Mouse (Mus musculus) ovary, postnatal 10 days (tissue): ENCODE results near the gene Nabp1.
"Not testable (repeated sequence)": the region's sequence is repeated elsewhere in the genome, so short reads cannot be mapped to it uniquely, and the experiment has no call there.

Source experiments
- DNase-seq: peaks from one replicate; pipeline ENCODE4 v3.0.0; 2022; ENCODE audit warnings: low spot score

Nabp1 gene

DNA sequence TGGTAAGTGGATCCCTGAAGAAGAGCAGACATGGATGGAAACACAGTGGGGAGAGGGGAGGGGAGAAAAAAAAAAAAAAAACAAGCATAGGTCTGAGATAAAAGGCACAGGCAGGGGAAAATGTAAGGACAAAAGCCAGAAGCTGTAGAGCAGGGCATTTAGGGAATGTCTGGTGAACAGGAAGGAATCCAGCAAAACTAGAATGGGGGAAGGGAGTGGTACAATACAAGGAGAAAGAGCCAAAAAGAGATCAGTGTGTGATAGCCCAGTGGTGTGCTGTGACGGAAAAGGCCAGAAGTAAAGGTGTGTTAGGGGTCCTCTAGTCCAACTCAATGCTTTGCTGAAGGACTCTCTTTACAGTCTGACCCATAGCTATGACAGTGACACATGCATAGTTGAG, 8.1 kb upstream of the Nabp1 start:
- DNase-seq: no peak

DNA sequence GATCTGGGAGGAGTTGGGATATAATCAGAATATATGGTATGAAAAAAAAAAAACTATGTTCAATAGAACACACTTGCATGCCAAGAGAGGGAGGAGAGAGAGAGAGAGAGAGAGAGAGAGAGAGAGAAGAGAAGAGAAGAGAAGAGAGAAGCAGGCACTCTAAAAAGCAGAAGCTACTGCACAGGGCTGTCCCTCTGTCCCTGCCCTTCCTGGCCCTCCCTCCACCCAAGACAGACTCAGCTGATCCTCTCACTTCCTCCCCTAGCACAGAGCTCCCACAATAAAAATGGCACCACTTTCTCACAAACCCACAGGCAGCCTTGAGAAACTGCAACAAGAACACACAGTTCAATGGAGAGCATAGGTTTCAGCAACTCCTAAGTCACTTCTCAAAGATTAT, 2.2 kb upstream of the Nabp1 start:
- no peak for DNase-seq

DNA sequence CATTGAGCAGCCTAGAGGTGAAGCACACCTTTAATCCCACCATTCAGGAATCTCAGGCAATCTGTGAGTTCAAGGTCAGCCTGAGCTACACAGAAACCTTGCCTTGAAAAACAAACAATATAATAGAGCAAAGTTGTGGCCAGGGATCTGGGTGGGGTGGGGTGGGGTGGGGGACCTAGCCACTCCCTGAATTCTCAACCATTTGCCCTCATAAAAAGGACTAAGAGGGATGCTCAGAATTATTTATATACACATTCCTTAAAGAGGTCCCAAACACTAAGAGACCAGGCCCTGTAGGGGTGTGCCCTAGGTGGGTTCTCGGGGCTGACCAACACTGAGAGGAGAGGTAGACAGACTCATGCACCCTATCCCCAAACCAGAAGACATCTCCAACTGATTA, 1.5 kb upstream of the Nabp1 start:
- DNase-seq: no peak

DNA sequence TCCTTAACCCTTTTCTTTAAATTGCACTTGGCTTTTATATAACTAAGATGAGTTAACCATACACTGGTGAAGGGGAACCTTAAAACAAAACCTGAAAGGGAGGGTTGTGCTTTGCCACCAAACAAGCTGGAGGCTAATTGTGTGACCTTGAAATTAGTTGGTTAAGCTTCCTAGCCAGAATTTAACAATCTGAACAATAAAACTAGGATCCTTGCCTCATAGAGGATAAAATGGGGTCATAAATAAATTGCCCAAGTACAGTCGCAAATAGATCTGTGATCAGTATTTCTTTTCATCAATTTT, 753 bp upstream of the Nabp1 start:
- DNase-seq: no peak

DNA sequence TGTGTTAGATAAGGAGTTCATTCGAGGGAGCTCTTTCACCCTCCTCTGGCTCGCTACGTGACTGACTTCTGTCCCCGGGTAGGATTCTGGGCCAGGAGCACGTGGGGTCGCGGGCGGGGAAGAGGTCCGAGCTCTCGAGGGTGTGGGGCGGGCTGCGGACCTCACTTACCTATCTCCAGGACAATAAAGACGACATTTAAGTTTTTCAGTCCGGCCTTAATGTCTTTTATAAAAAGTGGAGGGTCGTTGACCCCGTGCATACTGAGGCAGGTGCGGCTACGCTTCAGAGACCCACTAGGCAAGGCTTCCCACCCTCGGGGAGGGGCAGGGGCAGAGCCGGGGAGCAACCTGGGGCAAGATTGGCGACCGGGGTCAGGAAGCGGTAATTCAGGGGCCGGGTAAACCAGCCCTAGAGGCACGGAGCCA, 556 bp downstream of the Nabp1 start:
- peak; percentile 8 for DNase-seq

DNA sequence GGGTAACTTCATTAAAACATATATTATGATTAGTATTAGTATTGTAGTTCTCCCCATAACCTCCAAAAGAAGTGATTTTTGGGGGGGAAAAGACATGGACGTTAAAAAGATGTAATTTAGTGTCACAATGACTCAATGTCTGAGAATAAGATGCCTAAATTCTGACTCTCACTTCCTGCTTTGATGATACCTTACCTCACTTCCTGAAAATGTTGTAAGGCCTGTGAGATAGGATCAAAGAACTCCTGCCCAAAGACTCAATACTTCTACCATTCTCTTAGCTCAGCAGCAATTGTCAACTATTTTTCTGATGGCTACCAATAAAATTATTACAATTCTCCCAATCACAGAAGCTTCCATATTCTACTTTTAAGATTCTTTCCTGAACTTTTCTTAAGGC, 1.8 kb downstream of the Nabp1 start:
- no peak for DNase-seq

DNA sequence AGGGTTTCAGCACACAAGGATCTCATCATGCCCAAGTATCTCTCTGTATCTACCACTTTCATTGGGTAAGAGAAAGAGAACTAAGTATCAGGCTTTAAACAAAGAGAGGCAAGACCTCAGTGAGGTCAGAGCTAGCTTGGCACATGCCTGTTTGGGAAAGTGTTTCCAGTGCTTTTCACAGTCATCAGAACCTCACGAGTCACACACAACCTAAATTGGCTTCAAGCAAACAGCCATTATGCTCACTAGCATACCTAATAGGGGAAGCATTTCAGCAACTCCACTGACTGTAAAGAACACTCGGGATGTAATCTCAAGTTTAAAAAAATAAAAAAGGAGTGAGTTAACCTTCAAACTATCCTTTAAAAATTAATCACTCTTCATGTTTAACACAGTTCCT, 10.1 kb downstream of the Nabp1 start:
- DNase-seq: no peak

DNA sequence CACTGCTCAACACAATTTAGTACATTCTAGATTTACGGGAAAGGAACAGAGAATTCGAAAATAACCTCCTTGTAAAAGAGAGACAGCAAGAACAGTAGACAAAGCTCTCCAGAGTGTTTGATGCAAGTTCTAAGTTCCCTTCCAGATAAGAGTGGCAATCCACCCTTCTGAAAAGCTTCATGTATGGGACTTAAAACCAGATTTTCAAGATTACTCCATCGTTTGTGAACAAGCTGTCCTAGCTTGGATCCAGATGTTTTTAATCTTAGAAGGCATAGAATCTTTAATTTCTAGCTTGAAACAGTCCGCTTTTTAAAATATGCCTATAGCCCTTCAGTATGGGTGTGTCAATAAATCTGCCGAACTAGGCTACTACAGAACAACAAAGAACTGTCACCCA, 11.0 kb downstream of the Nabp1 start:
- no peak for DNase-seq

DNA sequence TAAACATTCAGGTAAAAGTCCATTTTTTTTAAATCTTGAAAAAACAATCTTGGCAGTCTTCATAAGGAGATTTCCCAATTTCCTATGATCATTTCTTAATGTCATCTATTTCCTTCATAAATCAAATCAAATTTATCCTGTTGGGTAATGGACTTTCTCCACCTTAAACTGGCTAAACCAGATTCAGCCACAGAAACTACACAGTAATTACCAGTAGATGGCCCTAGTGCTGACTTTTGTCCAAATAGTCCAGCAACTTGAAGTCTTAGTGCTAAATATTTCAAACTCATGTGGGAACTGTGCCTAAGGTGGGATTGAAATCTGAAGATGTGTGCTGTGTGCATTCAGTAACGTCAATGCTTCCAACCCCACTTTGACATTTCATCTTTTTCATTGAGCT, 11.8 kb downstream of the Nabp1 start:
- DNase-seq: no peak

DNA sequence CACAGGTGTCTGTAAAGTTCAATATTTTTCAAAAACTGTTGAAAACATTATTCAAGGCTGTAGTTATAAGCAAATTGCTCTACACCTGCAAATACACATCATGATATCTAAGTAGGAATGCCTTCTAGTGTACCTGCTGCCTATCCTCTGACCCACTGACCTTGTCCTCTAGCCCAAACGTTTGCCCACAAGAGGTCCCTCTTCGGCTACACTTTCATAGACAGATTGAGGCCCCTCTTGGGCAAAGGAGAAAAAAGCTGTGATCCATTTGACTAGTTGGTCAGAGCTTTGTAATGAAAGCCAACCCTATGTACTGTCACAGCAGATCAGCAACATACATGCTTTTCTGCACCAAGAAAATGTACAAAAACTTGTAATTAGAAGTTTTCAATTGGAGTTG, 12.9 kb downstream of the Nabp1 start:
- no peak for DNase-seq

DNA sequence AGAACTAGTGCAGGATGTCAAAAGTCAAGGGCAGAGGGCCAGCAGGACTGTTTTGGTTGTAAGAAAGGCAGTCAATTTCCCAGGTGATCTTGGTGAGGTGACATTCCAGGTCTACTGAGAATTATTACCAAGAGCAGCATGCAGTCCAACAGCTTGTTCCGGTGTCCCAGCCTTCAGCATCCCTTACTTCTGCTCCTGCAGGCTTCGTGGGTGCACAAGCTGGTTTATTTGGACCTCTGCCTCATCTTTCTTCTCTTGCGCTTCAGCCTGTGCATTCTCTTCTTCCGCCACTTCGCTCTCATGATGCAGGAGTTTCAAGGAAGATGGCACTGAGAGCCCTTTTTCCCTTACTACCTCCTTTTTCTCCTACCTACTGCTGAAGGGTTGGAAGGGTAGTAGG, 15.2 kb downstream of the Nabp1 start:
- no peak for DNase-seq

DNA sequence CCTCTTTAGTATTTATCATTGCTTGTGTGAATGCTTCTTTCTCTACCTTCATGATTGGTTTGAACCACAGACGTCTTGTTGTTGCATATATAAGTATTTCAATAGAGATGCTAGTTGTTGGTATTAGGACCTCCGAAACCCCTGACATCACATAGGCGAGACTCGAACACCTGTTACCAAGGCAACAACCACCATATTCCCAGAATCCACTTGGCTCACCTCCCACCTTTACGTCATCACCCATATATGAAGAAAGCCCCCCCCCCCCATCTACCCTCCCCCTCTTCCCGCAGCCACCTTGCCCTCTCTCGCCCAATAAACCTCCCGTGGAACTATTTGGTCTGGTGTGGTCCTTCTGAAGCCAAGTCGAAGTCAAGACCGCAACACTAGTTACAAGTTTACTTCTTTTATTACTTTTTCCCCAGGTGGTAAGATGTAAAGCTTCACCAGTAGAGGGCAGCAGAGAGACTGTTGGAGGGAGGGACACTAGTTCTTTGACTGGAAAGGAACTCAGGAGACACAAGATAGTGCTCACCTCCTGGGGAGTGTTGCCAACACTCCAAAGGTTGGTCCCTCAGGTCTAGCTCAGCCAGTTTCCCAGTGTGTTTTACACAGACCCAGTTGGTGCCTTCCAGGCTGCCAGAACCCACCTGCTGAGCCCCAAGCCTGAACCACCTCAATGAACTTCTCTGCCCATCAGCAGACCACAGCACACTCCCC, 19.3 kb downstream of the Nabp1 start:
- DNase-seq: no peak

DNA sequence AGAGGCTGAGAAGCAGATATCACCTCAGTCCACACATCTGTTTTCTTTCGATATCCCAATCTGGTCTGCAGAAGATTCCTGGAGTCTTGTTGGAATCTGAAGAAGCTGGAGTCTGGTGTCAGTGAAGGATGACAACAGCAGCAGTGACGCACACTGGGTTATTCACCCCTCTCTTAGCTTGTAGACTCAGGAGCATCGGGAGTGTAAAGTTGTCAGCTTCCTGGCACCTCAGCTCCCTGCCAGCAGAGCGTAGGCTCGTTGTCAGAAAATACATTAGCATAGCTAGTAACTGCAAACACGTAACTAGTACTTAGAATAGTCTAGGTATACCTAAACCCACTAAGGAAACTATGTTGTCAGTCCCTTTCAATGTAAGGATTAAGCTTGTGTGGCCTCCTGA, 20.1 kb downstream of the Nabp1 start:
- DNase-seq: no peak

DNA sequence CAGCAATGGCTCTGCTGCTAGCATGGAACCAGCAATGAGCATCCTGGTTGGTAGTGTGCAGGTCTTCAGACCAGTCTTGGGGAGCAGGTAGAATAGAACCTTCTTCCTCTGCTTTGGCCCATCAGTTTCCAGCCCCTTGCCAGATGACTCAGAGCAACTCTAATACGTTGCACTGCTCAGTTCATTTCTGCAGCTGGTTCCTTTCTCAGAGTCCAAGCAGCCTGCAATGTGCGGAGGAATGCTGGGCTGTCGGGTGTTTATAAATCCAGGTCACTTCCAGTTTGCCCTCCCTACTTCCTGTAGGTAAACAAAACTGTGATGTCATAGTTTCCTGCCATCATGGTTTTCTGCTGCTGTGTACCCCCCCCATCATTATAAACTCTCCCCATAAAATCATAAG, 21.0 kb downstream of the Nabp1 start:
- no peak for DNase-seq

DNA sequence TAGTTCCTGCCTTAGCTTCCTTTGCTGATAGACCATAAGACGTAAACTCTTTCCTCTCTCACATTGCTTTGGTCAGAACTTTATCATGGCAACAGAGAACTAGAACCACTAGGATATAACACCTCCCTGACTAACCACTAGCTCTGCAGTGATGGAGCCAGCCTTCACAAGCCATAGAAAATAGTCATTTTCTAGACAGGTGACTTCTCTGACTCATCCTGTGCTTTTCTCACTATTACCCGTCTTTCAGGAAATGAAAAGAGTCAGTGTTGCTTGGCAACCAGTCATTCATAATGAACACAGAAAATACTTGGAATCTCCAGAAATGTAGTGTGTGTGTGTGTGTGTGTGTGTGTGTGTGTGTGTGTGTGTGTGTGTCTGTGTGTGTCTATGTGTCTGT, 29.4 kb downstream of the Nabp1 start:
- no peak for DNase-seq

DNA sequence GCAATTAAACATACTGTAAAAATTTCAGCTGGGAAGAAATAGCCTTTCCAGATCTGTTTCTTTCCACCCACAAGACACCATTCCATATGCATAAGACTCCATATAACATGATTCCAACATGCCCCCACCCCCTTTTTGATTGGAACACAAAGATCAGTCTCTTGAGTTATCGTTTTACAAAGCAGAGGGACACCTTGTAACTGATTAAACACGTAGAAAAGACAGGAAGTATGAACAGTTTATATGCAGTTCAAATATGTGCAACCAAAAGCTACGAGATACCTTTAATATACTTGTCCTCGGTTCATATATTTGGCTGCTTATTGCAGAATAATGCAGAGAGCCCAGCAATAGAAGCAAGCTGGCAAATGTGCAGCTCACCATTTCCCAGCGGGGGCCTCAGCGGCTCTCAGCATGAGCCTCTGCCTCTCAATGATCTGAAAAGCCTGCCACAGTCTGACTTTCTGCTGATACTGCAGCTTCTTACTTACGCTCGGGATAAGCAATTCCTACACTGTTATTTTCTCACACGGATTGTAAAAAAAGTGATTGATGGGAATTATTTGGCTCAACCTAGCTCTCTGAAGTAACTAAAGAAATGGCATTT, 32.3 kb downstream of the Nabp1 start:
- no peak for DNase-seq

DNA sequence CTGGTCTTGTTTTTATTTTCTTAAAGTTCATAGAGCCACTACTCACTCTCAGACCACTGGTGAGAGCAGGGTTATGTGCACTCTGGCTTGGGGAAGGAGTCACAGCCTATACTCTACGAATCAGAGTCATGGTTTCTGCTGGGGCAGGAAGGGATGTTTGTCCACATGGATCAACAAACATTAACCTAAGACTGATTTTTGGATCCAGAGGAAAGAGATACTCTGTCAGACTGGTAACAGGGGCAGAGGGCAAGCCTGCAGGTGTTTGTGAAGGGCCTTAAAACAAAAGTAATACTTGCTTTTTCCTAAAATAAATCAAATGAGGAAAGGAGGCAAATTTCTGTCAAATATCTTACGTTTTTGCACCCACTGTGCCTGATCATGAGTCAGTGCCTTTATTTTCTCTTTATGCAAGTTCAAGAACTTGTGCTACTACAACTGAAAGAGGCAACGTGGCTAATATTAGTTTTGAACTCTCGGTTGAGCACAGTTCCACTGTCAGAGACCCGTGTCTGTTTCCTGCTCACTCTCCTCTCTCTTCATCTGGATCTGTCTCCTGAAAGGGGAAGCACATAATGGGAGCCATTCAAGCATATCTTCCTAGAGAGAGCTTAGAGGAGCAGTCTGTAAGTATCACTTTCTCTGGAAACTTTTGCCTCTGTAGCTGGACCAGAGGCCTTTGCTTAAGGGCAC, 32.9 kb downstream of the Nabp1 start:
- DNase-seq: no peak

DNA sequence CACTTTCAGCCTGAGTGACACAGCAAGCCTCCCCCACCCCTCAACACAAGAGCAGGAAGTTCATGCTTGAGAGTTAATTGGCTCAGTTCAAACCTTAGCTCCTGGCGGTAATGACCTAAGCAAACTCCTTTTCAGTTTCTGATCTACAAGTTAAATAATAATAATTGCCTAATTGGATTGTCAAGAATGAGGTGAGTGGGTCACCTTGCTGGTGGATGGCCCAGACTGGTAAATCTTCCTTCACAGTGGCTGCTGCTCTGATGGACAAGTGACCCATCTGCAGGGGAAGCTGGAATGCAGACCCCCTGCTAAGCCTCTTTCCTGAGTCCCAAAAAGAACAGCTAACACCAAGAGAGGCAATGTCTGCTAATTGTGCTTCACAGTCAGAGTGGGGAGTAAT, 48.5 kb downstream of the Nabp1 start:
- DNase-seq: no peak

DNA sequence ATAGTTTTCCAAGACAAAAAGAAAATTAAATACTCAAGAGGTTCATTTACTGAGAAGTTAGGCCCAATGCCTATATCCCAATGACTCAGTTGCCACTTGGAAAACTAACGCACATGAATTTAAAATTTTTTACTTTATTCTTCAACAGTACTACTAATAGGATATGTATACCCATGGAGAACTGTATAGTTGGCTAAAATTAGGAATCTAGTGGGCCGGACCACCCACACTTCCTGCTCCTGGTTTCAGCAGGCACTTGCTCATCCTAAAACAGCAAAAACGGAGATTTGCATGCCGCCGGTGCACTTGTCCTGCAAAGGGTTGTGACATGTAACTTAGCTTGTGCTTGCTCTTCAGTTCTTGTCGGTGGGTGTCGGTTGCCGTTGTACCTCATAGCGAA, 51.9 kb downstream of the Nabp1 start:
- no peak for DNase-seq

DNA sequence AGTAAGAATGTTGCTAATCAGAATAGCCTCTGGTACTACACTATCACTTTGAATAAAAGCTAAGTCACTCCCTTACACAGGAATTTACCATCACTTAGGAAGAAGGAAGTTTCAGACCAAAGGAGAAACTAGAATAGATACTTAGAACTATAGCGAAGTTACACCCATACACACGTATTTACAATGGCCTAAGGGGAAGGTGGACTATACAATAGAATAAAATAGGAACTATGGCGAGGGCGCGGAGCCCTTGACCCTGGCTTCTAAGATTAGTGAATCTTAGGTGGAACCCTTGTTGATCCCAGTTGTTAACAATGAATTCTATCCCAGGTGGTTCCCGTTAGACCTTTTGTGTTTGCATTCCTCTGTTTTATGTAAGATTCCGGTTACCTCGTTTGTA, 57.2 kb downstream of the Nabp1 start:
- DNase-seq: not testable (repeated sequence)

DNA sequence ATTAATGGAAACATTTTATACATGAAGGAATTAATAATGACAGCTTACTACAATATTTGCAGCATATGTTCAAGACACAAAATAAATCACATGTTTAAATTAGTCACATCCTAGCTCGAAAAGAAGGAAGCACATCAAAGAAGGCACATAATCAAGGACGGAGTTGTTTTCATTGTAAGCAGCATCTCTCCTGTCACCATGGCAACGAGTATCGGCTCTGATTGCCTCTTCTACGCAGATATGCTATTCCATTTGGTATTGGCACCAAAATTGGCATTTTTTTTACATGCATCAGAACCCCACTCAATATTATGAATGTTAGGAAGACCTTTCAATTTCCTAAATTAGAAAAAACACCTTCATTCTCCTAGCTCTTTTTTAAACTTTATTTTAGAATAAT, 59.5 kb downstream of the Nabp1 start:
- DNase-seq: no peak
